Mouse (Mus musculus): Measurements from ENCODE around the gene Rilp. TPM values are rescaled to one million over a fixed set of nuclear protein-coding genes. Genes with fewer than 3 reads are reported as not detected.
"Not testable (repeated sequence)": the region's sequence is repeated elsewhere in the genome, so short reads cannot be mapped to it uniquely, and the experiment has no call there.

Rilp gene
- polyA plus RNA-seq, 1 experiment from 2014 or later = 3.5 TPM

GRCm38 (mm10) chr11:75546057-75546456 lies 36.2 kb downstream of the Rilp start:
- Histone ChIP-seq H3K4me2 (ENCODE audit: low read depth, low read length) (no peak overlapping the region), H3K4me3 (ENCODE audit: low read depth, low read length) (no peak overlapping the region), H3K36me3 (ENCODE audit: control insufficient read depth, insufficient read depth, low read length) (peaks cover 20% of the 10 kb centered on the region; the same call in 1 of the 2 replicates), H3K27ac (ENCODE audit: low read depth, low read length) (no peak overlapping the region), H3K9me3 (ENCODE audit: control insufficient read depth, low read length) (no peaks in the 10 kb centered on the region), H3K9ac (replicated peaks; ENCODE audit: low read depth, low read length) (no peak overlapping the region), H3K27me3 (ENCODE audit: control insufficient read depth, insufficient read depth, low read length) (no peaks in the 10 kb centered on the region), H3K4me1 (ENCODE audit: control insufficient read depth, insufficient read depth, low read length) (peaks cover 9% of the 10 kb centered on the region)
- ATAC-seq (ENCODE audit: low read depth) = no peak
- WGBS = 73% methylated on average over 4 of the region's 4 CpGs

- H3K27ac ChIP-seq (ENCODE audit: low read depth, low read length) = no peak overlapping the region
Measured at GRCm38 (mm10) chr11:75549658-75550111, 39.8 kb downstream of the Rilp start.

GRCm38 (mm10) chr11:75550200-75550946 lies 40.5 kb downstream of the Rilp start:
- Histone ChIP-seq H3K4me2 (ENCODE audit: low read depth, low read length) (no peak overlapping the region), H3K9ac (replicated peaks; ENCODE audit: low read depth, low read length) (no peak overlapping the region), H3K27ac (ENCODE audit: low read depth, low read length) (peak overlapping the region; percentile 48; the same call in 1 of the 2 replicates), H3K4me1 (ENCODE audit: control insufficient read depth, insufficient read depth, low read length) (peaks cover 18% of the 10 kb centered on the region), H3K36me3 (ENCODE audit: control insufficient read depth, insufficient read depth, low read length) (peaks cover 23% of the 10 kb centered on the region), H3K27me3 (ENCODE audit: control insufficient read depth, insufficient read depth, low read length) (no peaks in the 10 kb centered on the region), H3K9me3 (ENCODE audit: control insufficient read depth, low read length) (no peaks in the 10 kb centered on the region), H3K4me3 (ENCODE audit: low read depth, low read length) (no peak overlapping the region)
- WGBS = 48% methylated on average over 12 of the region's 12 CpGs
- ATAC-seq (ENCODE audit: low read depth) = peak; percentile 78

More at GRCm38 (mm10) chr11:75549658-75550111, 39.8 kb downstream of the Rilp start:
- Histone ChIP-seq H3K9me3 (ENCODE audit: control insufficient read depth, low read length) (no peaks in the 10 kb centered on the region), H3K4me1 (ENCODE audit: control insufficient read depth, insufficient read depth, low read length) (peaks cover 18% of the 10 kb centered on the region), H3K36me3 (ENCODE audit: control insufficient read depth, insufficient read depth, low read length) (peaks cover 27% of the 10 kb centered on the region), H3K4me2 (ENCODE audit: low read depth, low read length) (no peak overlapping the region), H3K4me3 (ENCODE audit: low read depth, low read length) (no peak overlapping the region), H3K9ac (replicated peaks; ENCODE audit: low read depth, low read length) (no peak overlapping the region), H3K27me3 (ENCODE audit: control insufficient read depth, insufficient read depth, low read length) (no peaks in the 10 kb centered on the region)
- WGBS = 47% methylated on average over 5 of the region's 5 CpGs
- ATAC-seq (ENCODE audit: low read depth) = no peak

GRCm38 (mm10) chr11:75551321-75551720 lies 41.4 kb downstream of the Rilp start:
- Histone ChIP-seq H3K9me3 (ENCODE audit: control insufficient read depth, low read length) (no peaks in the 10 kb centered on the region), H3K27me3 (ENCODE audit: control insufficient read depth, insufficient read depth, low read length) (no peaks in the 10 kb centered on the region), H3K27ac (ENCODE audit: low read depth, low read length) (no peak overlapping the region; the same call in 1 of the 2 replicates), H3K9ac (replicated peaks; ENCODE audit: low read depth, low read length) (no peak overlapping the region), H3K4me1 (ENCODE audit: control insufficient read depth, insufficient read depth, low read length) (peaks cover 18% of the 10 kb centered on the region), H3K4me2 (ENCODE audit: low read depth, low read length) (no peak overlapping the region), H3K4me3 (ENCODE audit: low read depth, low read length) (no peak overlapping the region), H3K36me3 (ENCODE audit: control insufficient read depth, insufficient read depth, low read length) (peaks cover 15% of the 10 kb centered on the region; the same call in 1 of the 2 replicates)
- 84% methylated on average over 5 of the region's 5 CpGs for WGBS
- ATAC-seq (ENCODE audit: low read depth) = no peak

GRCm38 (mm10) chr11:75551961-75552441 lies 42.1 kb downstream of the Rilp start:
- Histone ChIP-seq H3K27ac (ENCODE audit: low read depth, low read length) (peak overlapping the region; percentile 35; the same call in 1 of the 2 replicates), H3K27me3 (ENCODE audit: control insufficient read depth, insufficient read depth, low read length) (no peaks in the 10 kb centered on the region), H3K36me3 (ENCODE audit: control insufficient read depth, insufficient read depth, low read length) (peaks cover 8% of the 10 kb centered on the region; the same call in 1 of the 2 replicates), H3K4me1 (ENCODE audit: control insufficient read depth, insufficient read depth, low read length) (peaks cover 18% of the 10 kb centered on the region), H3K9ac (replicated peaks; ENCODE audit: low read depth, low read length) (0 out of 2 replicates have a peak overlapping the region, but pooled peaks have one; percentile 21), H3K4me2 (ENCODE audit: low read depth, low read length) (no peak overlapping the region), H3K4me3 (ENCODE audit: low read depth, low read length) (no peak overlapping the region), H3K9me3 (ENCODE audit: control insufficient read depth, low read length) (no peaks in the 10 kb centered on the region)
- 53% methylated on average over 9 of the region's 9 CpGs for WGBS
- peak; percentile 33; the same call in 1 of the 2 replicates for ATAC-seq (ENCODE audit: low read depth)

- no peak for ATAC-seq (ENCODE audit: low read depth)
- H3K4me3 ChIP-seq (ENCODE audit: low read depth, low read length) = no peak overlapping the region
- H3K27me3 ChIP-seq (ENCODE audit: control insufficient read depth, insufficient read depth, low read length) = no peaks in the 10 kb centered on the region
- H3K9ac ChIP-seq (replicated peaks; ENCODE audit: low read depth, low read length) = no peak overlapping the region
- no peak overlapping the region for H3K27ac ChIP-seq (ENCODE audit: low read depth, low read length)
- 67% methylated on average over 7 of the region's 7 CpGs for WGBS
- H3K36me3 ChIP-seq (ENCODE audit: control insufficient read depth, insufficient read depth, low read length) = peaks cover 11% of the 10 kb centered on the region; the same call in 1 of the 2 replicates
- H3K4me2 ChIP-seq (ENCODE audit: low read depth, low read length) = no peak overlapping the region
- H3K9me3 ChIP-seq (ENCODE audit: control insufficient read depth, low read length) = no peaks in the 10 kb centered on the region
- peaks cover 18% of the 10 kb centered on the region for H3K4me1 ChIP-seq (ENCODE audit: control insufficient read depth, insufficient read depth, low read length)
Measured at GRCm38 (mm10) chr11:75552906-75553482, 43.1 kb downstream of the Rilp start.

GRCm38 (mm10) chr11:75556006-75556405 lies 46.1 kb downstream of the Rilp start:
- H3K27me3 ChIP-seq (ENCODE audit: control insufficient read depth, insufficient read depth, low read length); H3K9me3 ChIP-seq (ENCODE audit: control insufficient read depth, low read length); H3K4me2 ChIP-seq (ENCODE audit: low read depth, low read length); H3K9ac ChIP-seq (replicated peaks; ENCODE audit: low read depth, low read length); ATAC-seq (ENCODE audit: low read depth); H3K4me3 ChIP-seq (ENCODE audit: low read depth, low read length); H3K27ac ChIP-seq (ENCODE audit: low read depth, low read length): not testable (repeated sequence)
- H3K4me1 ChIP-seq (ENCODE audit: control insufficient read depth, insufficient read depth, low read length) = peaks cover 11% of the 10 kb centered on the region
- H3K36me3 ChIP-seq (ENCODE audit: control insufficient read depth, insufficient read depth, low read length) = peaks cover 14% of the 10 kb centered on the region
- 94% methylated on average over 6 of the region's 6 CpGs for WGBS

GRCm38 (mm10) chr11:75557142-75557541 lies 47.2 kb downstream of the Rilp start:
- ATAC-seq (ENCODE audit: low read depth) = no peak
- Histone ChIP-seq H3K36me3 (ENCODE audit: control insufficient read depth, insufficient read depth, low read length) (peaks cover 16% of the 10 kb centered on the region), H3K4me1 (ENCODE audit: control insufficient read depth, insufficient read depth, low read length) (peaks cover 2% of the 10 kb centered on the region), H3K4me3 (ENCODE audit: low read depth, low read length) (no peak overlapping the region), H3K9ac (replicated peaks; ENCODE audit: low read depth, low read length) (no peak overlapping the region), H3K9me3 (ENCODE audit: control insufficient read depth, low read length) (no peaks in the 10 kb centered on the region), H3K27ac (ENCODE audit: low read depth, low read length) (no peak overlapping the region), H3K4me2 (ENCODE audit: low read depth, low read length) (no peak overlapping the region), H3K27me3 (ENCODE audit: control insufficient read depth, insufficient read depth, low read length) (no peaks in the 10 kb centered on the region)
- WGBS = 72% methylated on average over 6 of the region's 6 CpGs

- no peaks in the 10 kb centered on the region for H3K27me3 ChIP-seq (ENCODE audit: control insufficient read depth, insufficient read depth, low read length)
- H3K4me1 ChIP-seq (ENCODE audit: control insufficient read depth, insufficient read depth, low read length) = no peaks in the 10 kb centered on the region
- no peaks in the 10 kb centered on the region for H3K9me3 ChIP-seq (ENCODE audit: control insufficient read depth, low read length)
- H3K36me3 ChIP-seq (ENCODE audit: control insufficient read depth, insufficient read depth, low read length) = peaks cover 19% of the 10 kb centered on the region
- no peak overlapping the region for H3K27ac ChIP-seq (ENCODE audit: low read depth, low read length)
- no peak for ATAC-seq (ENCODE audit: low read depth)
- no peak overlapping the region for H3K9ac ChIP-seq (replicated peaks; ENCODE audit: low read depth, low read length)
- H3K4me2 ChIP-seq (ENCODE audit: low read depth, low read length) = no peak overlapping the region
- H3K4me3 ChIP-seq (ENCODE audit: low read depth, low read length) = no peak overlapping the region
- 89% methylated on average over 1 of the region's 1 CpGs for WGBS
Measured at GRCm38 (mm10) chr11:75558101-75558500, 48.2 kb downstream of the Rilp start.

Data from neural tube, embryonic 14.5 days (tissue).